Mouse (Mus musculus) brain, adult 2 months (tissue): ENCODE measurements around the gene Polr2f.
A peak's percentile ranks its signal among the peaks of the same experiment; 100 is the strongest.

ENCODE experiments used
- DNase-seq: peaks from one replicate; pipeline ENCODE4 v3.0.0; 2011; ENCODE audit warnings: low read depth, low spot score

Gene Polr2f

GRCm38 (mm10) chr15:79140866-79141565, at the start of gene Polr2f, which contains the start of gene 1700088E04Rik:
Gene Polr2f (plus strand): TSS chr15:79141009.
Gene 1700088E04Rik (minus strand): TSS chr15:79141253.
- DNase-seq: peak; percentile 97

- peak; percentile 51 for DNase-seq
These were observed 48.5 kb upstream of the Polr2f start for GRCm38 (mm10) chr15:79092284-79092683.

GRCm38 (mm10) chr15:79093083-79093839, 47.5 kb upstream of the Polr2f start:
- peak; percentile 75 for DNase-seq

GRCm38 (mm10) chr15:79095483-79095882, 45.3 kb upstream of the Polr2f start:
- DNase-seq: peak; percentile 37

GRCm38 (mm10) chr15:79096556-79096955, 44.3 kb upstream of the Polr2f start:
- no peak for DNase-seq

- no peak for DNase-seq
These were observed 43.7 kb upstream of the Polr2f start for GRCm38 (mm10) chr15:79097135-79097534.

- peak; percentile 94 for DNase-seq
These were observed 43.2 kb upstream of the Polr2f start for GRCm38 (mm10) chr15:79097611-79098025.

GRCm38 (mm10) chr15:79098220-79098619, 42.6 kb upstream of the Polr2f start:
- DNase-seq: no peak

- no peak for DNase-seq
These were observed 41.9 kb upstream of the Polr2f start for GRCm38 (mm10) chr15:79098868-79099267.

- no peak for DNase-seq
These were observed 41.4 kb upstream of the Polr2f start for GRCm38 (mm10) chr15:79099456-79099855.

- DNase-seq: no peak
These were observed 40.4 kb upstream of the Polr2f start for GRCm38 (mm10) chr15:79100391-79100790.

GRCm38 (mm10) chr15:79101531-79101930, 39.3 kb upstream of the Polr2f start:
- DNase-seq: peak; percentile 76

- peak; percentile 78 for DNase-seq
These were observed 37.5 kb upstream of the Polr2f start for GRCm38 (mm10) chr15:79103264-79103663.

GRCm38 (mm10) chr15:79105804-79106203, 35.0 kb upstream of the Polr2f start:
- DNase-seq: no peak

- DNase-seq: peak; percentile 50
These were observed 32.8 kb upstream of the Polr2f start for GRCm38 (mm10) chr15:79107966-79108365.

- peak; percentile 79 for DNase-seq
These were observed 32.1 kb upstream of the Polr2f start, which contains the start of gene Micall1 for GRCm38 (mm10) chr15:79108421-79109320. Gene Micall1 (plus strand): TSS chr15:79108898.

GRCm38 (mm10) chr15:79109321-79109934, 31.4 kb upstream of the Polr2f start:
- peak; percentile 37 for DNase-seq

GRCm38 (mm10) chr15:79110031-79110430, 30.8 kb upstream of the Polr2f start:
- DNase-seq: no peak

- no peak for DNase-seq
These were observed 30.3 kb upstream of the Polr2f start for GRCm38 (mm10) chr15:79110528-79110927.

GRCm38 (mm10) chr15:79111774-79112173, 29.0 kb upstream of the Polr2f start:
- no peak for DNase-seq

- no peak for DNase-seq
These were observed 25.5 kb upstream of the Polr2f start for GRCm38 (mm10) chr15:79115276-79115675.
